Mouse (Mus musculus): ENCODE data around the gene Tob2. TPM values are rescaled to one million over a fixed set of nuclear protein-coding genes. Genes with fewer than 3 reads are reported as not detected.

Gene Tob2
- total RNA-seq, 2 experiments from 2014 or later: 56.5 to 78.6 TPM

- no peak for DNase-seq
- intact Hi-C loops (cut with DNase I): loop anchor here (10.0 kb wide), 1 partner anchor 181 kb away; no protein-coding TSS in a partner anchor
Observed at GRCm38 (mm10) chr15:81813986-81814705, 44.5 kb downstream of the Tob2 start.

GRCm38 (mm10) chr15:81812696-81813631, 45.6 kb downstream of the Tob2 start:
- DNase-seq: no peak
- intact Hi-C loops (cut with DNase I): loop anchor here (10.0 kb wide), 1 partner anchor 182 kb away; no protein-coding TSS in a partner anchor

GRCm38 (mm10) chr15:81812287-81812686, 46.3 kb downstream of the Tob2 start:
- DNase-seq: no peak
- intact Hi-C loops (cut with DNase I): loop anchor here (10.0 kb wide), 1 partner anchor 183 kb away; no protein-coding TSS in a partner anchor

GRCm38 (mm10) chr15:81811599-81811996, 47.0 kb downstream of the Tob2 start:
- DNase-seq: no peak
- intact Hi-C loops (cut with DNase I): loop anchor here (2.0 to 10.0 kb wide), 2 partner anchors 67 to 183 kb away; partner anchors contain the start of genes Rangap1 and Zc3h7b

- intact Hi-C loops (cut with DNase I): loop anchor here (2.0 to 10.0 kb wide), 2 partner anchors 66 to 184 kb away; partner anchors contain the start of genes Rangap1 and Zc3h7b
- DNase-seq: peak; percentile 97 to 98
Observed at GRCm38 (mm10) chr15:81810671-81811598, 47.7 kb downstream of the Tob2 start.

GRCm38 (mm10) chr15:81810150-81810549, 48.4 kb downstream of the Tob2 start:
- DNase-seq: peak; percentile 97 to 98
- intact Hi-C loops (cut with DNase I): loop anchor here (2.0 to 10.0 kb wide), 2 partner anchors 65 to 185 kb away; partner anchors contain the start of genes Rangap1 and Zc3h7b

- intact Hi-C loops (cut with DNase I): no loop called here
- no peak for DNase-seq
Observed at GRCm38 (mm10) chr15:81809550-81809949, 49.0 kb downstream of the Tob2 start.

- DNase-seq: no peak
- intact Hi-C loops (cut with DNase I): no loop called here
Observed at GRCm38 (mm10) chr15:81808799-81809198, 49.8 kb downstream of the Tob2 start.

- intact Hi-C loops (cut with DNase I): no loop called here
Observed at GRCm38 (mm10) chr15:81806621-81807404, 51.8 kb downstream of the Tob2 start.

GRCm38 (mm10) chr15:81805624-81806023, 53.0 kb downstream of the Tob2 start:
- DNase-seq: peak; percentile 62
- intact Hi-C loops (cut with DNase I): no loop called here

More at GRCm38 (mm10) chr15:81806621-81807404, 51.8 kb downstream of the Tob2 start:
- DNase-seq: no peak

GRCm38 (mm10) chr15:81804883-81805282, 53.7 kb downstream of the Tob2 start:
- intact Hi-C loops (cut with DNase I): no loop called here
- DNase-seq: no peak

GRCm38 (mm10) chr15:81804172-81804571, 54.4 kb downstream of the Tob2 start:
- intact Hi-C loops (cut with DNase I): no loop called here
- no peak for DNase-seq

- intact Hi-C loops (cut with DNase I): loop anchor here (2.0 kb wide), 1 partner anchor 59 kb away; the partner anchor contains the start of genes Rangap1 and Zc3h7b
- DNase-seq: no peak
Observed at GRCm38 (mm10) chr15:81803425-81803951, 55.1 kb downstream of the Tob2 start.

GRCm38 (mm10) chr15:81802941-81803351, 55.6 kb downstream of the Tob2 start:
- intact Hi-C loops (cut with DNase I): loop anchor here (2.0 kb wide), 1 partner anchor 58 kb away; the partner anchor contains the start of genes Rangap1 and Zc3h7b
- DNase-seq: no peak

GRCm38 (mm10) chr15:81802001-81802890, 56.4 kb downstream of the Tob2 start, which contains the start of gene Tef:
Gene Tef, plus strand, starts transcription at chr15:81802421.
- intact Hi-C loops (cut with DNase I): loop anchor here (2.0 kb wide), 1 partner anchor 57 kb away; the partner anchor contains the start of genes Rangap1 and Zc3h7b
- DNase-seq: peak; percentile 100

- no peak for DNase-seq
- intact Hi-C loops (cut with DNase I): no loop called here
Observed at GRCm38 (mm10) chr15:81800391-81800790, 58.2 kb downstream of the Tob2 start.

GRCm38 (mm10) chr15:81798421-81798820, 60.2 kb downstream of the Tob2 start:
- intact Hi-C loops (cut with DNase I): no loop called here

More at GRCm38 (mm10) chr15:81798421-81798820, 60.2 kb downstream of the Tob2 start:
- DNase-seq: no peak
